Mouse (Mus musculus) regulatory T cell (primary cell): ENCODE results near the gene Gtf2h4.

Source experiments
- in situ Hi-C: fragments of 300-600 bp; cut with MboI, MseI; formaldehyde crosslinking; loops from one replicate; pipeline ENCODE4 v1.15.1; 2025; ENCODE audit warnings: high pct_unique_total_duplicates

The Gtf2h4 gene

GRCm38 (mm10) chr17:35639352-35639751, 34.2 kb downstream of the Gtf2h4 start:
- in situ Hi-C loops, result loop anchor here (5.0 kb wide), 1 partner anchor 83 kb away; no protein-coding TSS in a partner anchor

- in situ Hi-C loops, result loop anchor here (5.0 kb wide), 1 partner anchor 84 kb away; no protein-coding TSS in a partner anchor
Observed at GRCm38 (mm10) chr17:35638475-35639190, 34.9 kb downstream of the Gtf2h4 start.

DNA sequence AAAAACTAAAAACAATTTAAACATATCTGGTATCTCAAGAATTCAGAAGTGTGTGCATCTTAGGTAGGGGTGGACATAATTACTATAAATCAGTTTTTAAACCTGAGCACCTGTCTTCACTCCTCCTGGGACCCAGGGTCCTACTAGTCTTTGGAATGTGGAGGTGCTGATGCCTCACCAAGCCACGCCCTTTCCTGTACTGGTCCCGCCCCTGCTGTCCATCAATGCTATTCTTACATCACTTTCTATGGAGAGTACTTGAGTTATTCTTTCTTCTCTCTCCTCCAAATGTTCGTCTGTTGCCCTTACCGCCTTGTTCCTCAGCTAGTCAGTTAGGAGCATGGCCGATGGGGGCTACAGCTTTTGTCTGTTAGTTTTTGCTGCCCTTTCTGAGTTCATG, 37.2 kb downstream of the Gtf2h4 start:
- in situ Hi-C loops, result loop anchor here (5.0 kb wide), 1 partner anchor 86 kb away; no protein-coding TSS in a partner anchor

GRCm38 (mm10) chr17:35635699-35636111, 37.8 kb downstream of the Gtf2h4 start:
- in situ Hi-C loops, result loop anchor here (5.0 kb wide), 1 partner anchor 87 kb away; no protein-coding TSS in a partner anchor

GRCm38 (mm10) chr17:35635202-35635601, 38.3 kb downstream of the Gtf2h4 start:
- in situ Hi-C loops, result loop anchor here (5.0 kb wide), 1 partner anchor 87 kb away; no protein-coding TSS in a partner anchor

- in situ Hi-C loops, result no loop called here
Observed at GRCm38 (mm10) chr17:35633992-35634391, 39.5 kb downstream of the Gtf2h4 start.

DNA sequence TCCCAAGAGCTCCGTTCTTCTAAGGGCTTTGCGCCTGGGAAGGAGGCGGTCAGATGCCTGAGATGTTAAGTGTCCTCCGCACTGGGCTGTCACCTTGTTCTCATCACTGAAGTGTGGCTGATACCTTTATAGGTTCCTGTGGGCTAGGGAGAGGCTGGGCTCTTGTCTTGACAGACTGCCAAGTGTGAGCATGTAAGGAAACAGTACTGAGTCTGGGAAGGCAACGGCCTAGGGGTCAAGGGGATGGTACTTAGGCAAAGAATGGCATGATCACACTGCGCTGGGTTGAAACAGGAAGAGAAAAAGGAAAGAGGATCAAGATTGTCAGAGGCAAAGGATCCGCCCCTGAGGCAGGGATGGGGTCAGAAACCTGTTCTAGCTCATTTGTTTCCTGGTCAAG, 47.0 kb downstream of the Gtf2h4 start, which contains the start of gene Gm9573:
Gene Gm9573, minus strand, starts transcription at position 101 of the 400 bp plus-strand sequence.
- in situ Hi-C loops, result no loop called here
